Mouse (Mus musculus): ENCODE measurements at regions not wholly inside any gene's neighbourhood (a gene's known extent, or its start where the extent isn't known, plus 50 kb on each side); places are given as distances from the start of the nearest gene placed in this dataset.

DNA sequence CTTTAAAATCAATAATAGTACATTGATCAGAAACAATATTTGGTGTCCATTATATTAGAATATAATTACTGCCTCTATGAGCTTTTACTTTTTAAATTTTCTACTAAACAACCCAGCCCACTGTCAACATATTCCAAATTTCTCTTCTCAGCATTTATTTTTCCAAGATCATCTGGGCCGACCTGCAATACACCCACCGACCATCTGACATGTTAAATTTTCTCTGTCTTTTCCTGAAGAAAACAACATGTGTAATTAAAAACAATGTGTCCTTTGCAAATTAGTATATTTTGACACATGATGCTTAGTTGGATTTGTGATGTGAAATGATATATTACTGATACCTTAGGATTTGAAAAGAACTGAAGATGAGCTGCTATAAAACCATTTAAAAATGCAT, 1238.8 kb downstream of the Sis start:
- DNase-seq (ENCODE audit: low read depth, low spot score), result peak; percentile 4

DNA sequence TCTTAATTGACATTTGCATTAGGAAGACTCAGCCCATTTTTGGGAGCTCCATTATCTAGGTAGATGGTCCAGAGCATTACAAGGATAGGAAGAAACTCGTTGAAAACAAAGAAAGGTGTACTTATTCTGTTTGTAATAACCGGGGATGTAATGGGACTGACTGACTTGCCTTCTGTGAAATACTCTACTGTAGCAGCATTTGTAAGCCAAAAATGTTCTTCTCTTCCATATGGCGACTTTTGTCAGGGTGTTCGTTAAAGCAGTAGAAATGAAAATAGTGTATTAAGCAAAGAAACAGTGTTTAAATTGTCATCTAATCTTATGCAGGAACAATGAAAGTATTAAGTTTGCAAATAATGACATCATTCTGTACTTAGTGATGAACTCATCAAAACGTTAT, 1265.3 kb downstream of the Sis start:
- peak; percentile 16 for DNase-seq (ENCODE audit: low read depth, low spot score)
